Mouse (Mus musculus) midbrain, embryonic 10.5 days (tissue): Measurements from ENCODE around the gene Plac1. TPM values are rescaled to one million over a fixed set of nuclear protein-coding genes. Genes with fewer than 3 reads are reported as not detected.
"Not testable (repeated sequence)": the region's sequence is repeated elsewhere in the genome, so short reads cannot be mapped to it uniquely, and the experiment has no call there.

Source experiments
- DNase-seq: peaks from one replicate; pipeline ENCODE4 v3.0.0-alpha.2; 2017; ENCODE audit warnings: low spot score
- H3K27ac ChIP-seq: fragments of 300-500 bp; sonication (generic); replicated peaks from 2 replicates; pipeline ENCODE4 v1.5.1; 2016; ENCODE audit warnings: mild to moderate bottlenecking
- H3K27me3 ChIP-seq: fragments of 300-500 bp; sonication (generic); 2 replicates; pipeline ENCODE4 v1.6.1; 2016; ENCODE audit warnings: low read depth, mild to moderate bottlenecking; ENCODE audit not compliant: poor library complexity, severe bottlenecking
- H3K36me3 ChIP-seq: fragments of 300-500 bp; sonication (generic); 2 replicates; pipeline ENCODE4 v1.6.1; 2016; ENCODE audit warnings: mild to moderate bottlenecking, moderate library complexity
- H3K4me1 ChIP-seq: fragments of 300-500 bp; sonication (generic); 2 replicates; pipeline ENCODE4 v1.6.1; 2016
- H3K4me3 ChIP-seq: fragments of 300-500 bp; sonication (generic); 2 replicates; pipeline ENCODE4 v1.5.1; 2016; ENCODE audit warnings: mild to moderate bottlenecking, moderate library complexity
- H3K9me3 ChIP-seq: fragments of 300-500 bp; sonication (generic); replicated peaks from 2 replicates; pipeline ENCODE4 v1.6.1; 2016; ENCODE audit warnings: mild to moderate bottlenecking
- WGBS: fragments of 180-500 bp; shearing (Covaris S2); methylation state at CpG from one replicate; pipeline ENCODE4 v1.1.7; 2016; 5-methylcytosine and 5-hydroxymethylcytosine counted together
- microRNA counts: library from miRNA; unstranded; fragments of <30 nt; microRNA quantifications from one replicate; lab custom pipeline; 2017
- microRNA-seq: library from miRNA; unstranded; fragments of <30 nt; microRNA quantifications from one replicate; pipeline ENCODE4, GENCODE M21; 2017
- polyA plus RNA-seq: library from polyadenylated mRNA; unstranded; fragments of >200 nt; fragmentation: Nextera tagmentation; extraction: Ambion mirVana; gene quantifications from 2 replicates; pipeline ENCODE4 v1.2.1, GENCODE M21; 2016

Gene Plac1
- polyA plus RNA-seq, 1 experiment from 2014 or later: 3.2 TPM

- WGBS: 23% methylated on average over 3 of the region's 3 CpGs
- peak; percentile 17 for DNase-seq
- not testable (repeated sequence) for H3K27me3 ChIP-seq
These were observed 215.6 kb downstream of the Plac1 start for GRCm38 (mm10) chrX:53024268-53024667.

DNA sequence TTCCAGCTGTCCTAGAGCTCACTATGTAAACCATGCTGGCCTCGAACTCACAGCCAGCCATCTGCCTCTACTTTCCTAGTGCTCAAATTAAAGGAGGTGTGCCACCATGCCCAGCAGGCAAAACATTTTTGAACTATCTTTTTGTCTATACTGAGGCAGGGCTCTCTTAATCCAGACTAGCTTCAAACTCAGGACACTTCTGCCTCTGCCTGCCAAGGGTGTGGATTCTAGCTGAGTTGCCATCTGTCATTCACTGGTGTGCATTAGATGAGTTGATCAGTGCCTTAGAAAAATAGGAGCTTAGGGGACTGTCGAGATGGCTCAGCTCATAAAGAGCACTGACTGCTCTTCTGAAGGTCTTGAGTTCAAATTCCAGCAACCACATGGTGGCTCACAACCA is 216.9 kb downstream of the Plac1 start:
- Histone ChIP-seq H3K27ac (no peak overlapping the region), H3K4me3 (no peak overlapping the region), H3K27me3 (no peaks in the 10 kb centered on the region), H3K9me3 (no peaks in the 10 kb centered on the region), H3K4me1 (no peaks in the 10 kb centered on the region), H3K36me3 (0 out of 2 replicates have a peak, but pooled peaks cover 11% of the 10 kb centered on the region)
- no peak for DNase-seq
- WGBS: 85% methylated on average over 2 of the region's 2 CpGs

More at GRCm38 (mm10) chrX:53024268-53024667, 215.6 kb downstream of the Plac1 start:
- H3K36me3 ChIP-seq: 0 out of 2 replicates have a peak, but pooled peaks cover 11% of the 10 kb centered on the region
- not testable (repeated sequence) for H3K4me1 ChIP-seq, H3K9me3 ChIP-seq, H3K27ac ChIP-seq, H3K4me3 ChIP-seq

MicroRNA genes within 50 kb of the gene (microRNA counts, 519-probe panel; counts per million panel counts)
- microRNA mmu-miR-322 (lab: Ali Mortazavi, UCI) (8,132 counts per million, percentile 86 among the panel's probes with 10 or more counts), microRNA mmu-miR-351 (lab: Ali Mortazavi, UCI) (not detected), microRNA mmu-miR-450a-3p (lab: Ali Mortazavi, UCI) (not detected), microRNA mmu-miR-450a-5p (lab: Ali Mortazavi, UCI) (4,554 counts per million, percentile 24 among the panel's probes with 10 or more counts), microRNA mmu-miR-450b-3p (lab: Ali Mortazavi, UCI) (not detected), microRNA mmu-miR-450b-5p (lab: Ali Mortazavi, UCI) (not detected), microRNA mmu-miR-503 (lab: Ali Mortazavi, UCI) (not detected), microRNA mmu-miR-542-3p (lab: Ali Mortazavi, UCI) (not detected), microRNA mmu-miR-542-5p (lab: Ali Mortazavi, UCI) (3,098 counts per million, percentile 13 among the panel's probes with 10 or more counts)

Small RNA genes lying within 50 kb of the gene (microRNA-seq; reads per million reads assigned to microRNA genes)
- 18,122 reads per million, percentile 98 among the genes with 10 or more reads in this experiment for gene Mir322
- gene Mir351: 2,328 reads per million, percentile 84 among the genes with 10 or more reads in this experiment
- gene Mir450-1: 11.1 reads per million, percentile 22 among the genes with 10 or more reads in this experiment
- gene Mir450-2: 5.1 reads per million, percentile 12 among the genes with 10 or more reads in this experiment
- gene Mir450b: 172 reads per million, percentile 57 among the genes with 10 or more reads in this experiment
- 417 reads per million, percentile 68 among the genes with 10 or more reads in this experiment for gene Mir503
- 333 reads per million, percentile 65 among the genes with 10 or more reads in this experiment for gene Mir542

Other genes starting within 250 kb of the Plac1 start
- gene Fam122b, start 29.7 kb upstream of the Plac1 start, polyA plus RNA-seq: 6.3 and 6.5 TPM in 2 replicates
- not detected in 2 replicates for gene Fam122c, start 33.3 kb upstream of the Plac1 start, polyA plus RNA-seq
- gene Mospd1, start 130.4 kb upstream of the Plac1 start, polyA plus RNA-seq: 49.2 and 52.9 TPM in 2 replicates
- gene Etd, start 194.8 kb upstream of the Plac1 start, polyA plus RNA-seq: not detected in 2 replicates